In genomic region chr3:86638552-86639348, GRCm38 (mm10) we compare ENCODE assay signal across 31 mouse cellular contexts.
DNase-seq lines count a peak whose midpoint lies in the region; ATAC-seq and TF ChIP-seq lines count a peak whose summit lies in the region.
"Had no signal": no experiment of that assay in that cellular context is flagged by ENCODE, and none has a peak within 500 bp of the region (broad histone marks: within the 10 kb centered on the region; RNA-seq: fewer than 3 reads in every experiment).

No protein-coding gene starts in this region.

- no peak for DNase-seq in midbrain, embryonic 10.5 days (ENCODE audit: low spot score)
- DNase-seq in midbrain, postnatal 0 days (ENCODE audit: low spot score), result peak; percentile 7
- no peak for DNase-seq in right cerebral cortex, postnatal 36 days (ENCODE audit: low spot score in 2 of 2)
- DNase-seq in gastrocnemius, postnatal 10 days, result no peak
- DNase-seq in right cerebral cortex, postnatal 14 days, result no peak
- DNase-seq: adrenal gland, postnatal 36 days; B cell, adult 2 months; cerebellum, adult 2 months; cerebellum, postnatal 14 days; forebrain, postnatal 0 days; gastrocnemius, postnatal 14 days; heart, adult 11 months; heart, postnatal 36 days; kidney, adult 11 months; kidney, postnatal 36 days; layer of hippocampus, postnatal 36 days; liver, embryonic 13.5 days; lung, adult 18-20 months; lung, postnatal 4 days; right cerebral cortex, postnatal 4 days; thymus, adult 18-20 months; thymus, postnatal 25 days had no signal

- no peaks in the 10 kb centered on the region for H3K4me1 ChIP-seq in midbrain, embryonic 13.5 days (replicated peaks)
- no peaks in the 10 kb centered on the region; the same call in 1 of the 2 replicates for H3K4me1 ChIP-seq in midbrain, embryonic 10.5 days
- H3K4me1 ChIP-seq in hindbrain, embryonic 16.5 days (ENCODE audit: control insufficient read depth, insufficient read depth, low read depth, low read length), result no peaks in the 10 kb centered on the region
- H3K4me1 ChIP-seq in midbrain, postnatal 0 days (ENCODE audit: insufficient read depth, low read length), result no peaks in the 10 kb centered on the region
- H3K4me1 ChIP-seq: forebrain, embryonic 12.5 days; limb, embryonic 10.5 days; limb, embryonic 15.5 days; liver, embryonic 13.5 days had no signal

- H3K4me2 ChIP-seq in midbrain, embryonic 13.5 days (replicated peaks), result no peak overlapping the region
- H3K4me2 ChIP-seq in hindbrain, embryonic 16.5 days (ENCODE audit: low read length), result no peak overlapping the region
- no peak overlapping the region for H3K4me2 ChIP-seq in midbrain, postnatal 0 days (ENCODE audit: low read depth, low read length, poor library complexity, severe bottlenecking)
- H3K4me2 ChIP-seq: forebrain, embryonic 12.5 days; limb, embryonic 15.5 days; liver, embryonic 13.5 days had no signal

- H3K4me3 ChIP-seq in midbrain, embryonic 13.5 days (replicated peaks), result no peak overlapping the region
- no peak overlapping the region for H3K4me3 ChIP-seq in midbrain, embryonic 10.5 days
- H3K4me3 ChIP-seq in hindbrain, embryonic 16.5 days (ENCODE audit: low read length), result no peak overlapping the region
- no peak overlapping the region for H3K4me3 ChIP-seq in midbrain, postnatal 0 days (ENCODE audit: low read depth, low read length)
- H3K4me3 ChIP-seq: forebrain, embryonic 12.5 days; heart, embryonic 10.5 days; limb, embryonic 10.5 days; limb, embryonic 15.5 days; liver, embryonic 13.5 days had no signal

- H3K36me3 ChIP-seq in midbrain, embryonic 13.5 days, result no peaks in the 10 kb centered on the region
- H3K36me3 ChIP-seq in midbrain, embryonic 10.5 days, result no peaks in the 10 kb centered on the region
- H3K36me3 ChIP-seq in hindbrain, embryonic 16.5 days (ENCODE audit: control insufficient read depth, insufficient read depth, low read length), result no peaks in the 10 kb centered on the region
- H3K36me3 ChIP-seq in midbrain, postnatal 0 days (ENCODE audit: insufficient read depth, low read length), result no peaks in the 10 kb centered on the region
- H3K36me3 ChIP-seq: forebrain, embryonic 12.5 days; heart, embryonic 10.5 days; limb, embryonic 10.5 days; limb, embryonic 15.5 days; liver, embryonic 13.5 days had no signal

- peak overlapping the region; percentile 56; the same call in 1 of the 2 replicates for H3K27ac ChIP-seq in midbrain, embryonic 13.5 days
- H3K27ac ChIP-seq in midbrain, embryonic 10.5 days (replicated peaks), result no peak overlapping the region
- H3K27ac ChIP-seq in hindbrain, embryonic 16.5 days (ENCODE audit: low read depth, low read length), result no peak overlapping the region
- no peak overlapping the region for H3K27ac ChIP-seq in midbrain, postnatal 0 days (ENCODE audit: low read depth, low read length)
- H3K27ac ChIP-seq: forebrain, embryonic 12.5 days; heart, embryonic 10.5 days; limb, embryonic 10.5 days; limb, embryonic 15.5 days; liver, embryonic 13.5 days; stomach, postnatal 0 days had no signal

- TF ChIP-seq CTCF in midbrain, postnatal 0 days (IDR thresholded peaks at IDR 0.05), result no peak

- H3K9ac ChIP-seq in midbrain, embryonic 13.5 days (replicated peaks), result no peak overlapping the region
- no peak overlapping the region for H3K9ac ChIP-seq in hindbrain, embryonic 16.5 days (ENCODE audit: low read depth, low read length)
- no peak overlapping the region for H3K9ac ChIP-seq in midbrain, postnatal 0 days (replicated peaks; ENCODE audit: low read length, poor library complexity, severe bottlenecking)
- H3K9ac ChIP-seq: forebrain, embryonic 12.5 days; forebrain, postnatal 0 days; limb, embryonic 15.5 days; liver, embryonic 13.5 days had no signal

- H3K9me3 ChIP-seq in midbrain, embryonic 13.5 days, result no peaks in the 10 kb centered on the region
- no peaks in the 10 kb centered on the region for H3K9me3 ChIP-seq in midbrain, embryonic 10.5 days (replicated peaks)
- H3K9me3 ChIP-seq in hindbrain, embryonic 16.5 days (ENCODE audit: control insufficient read depth, low read length), result no peaks in the 10 kb centered on the region
- no peaks in the 10 kb centered on the region for H3K9me3 ChIP-seq in midbrain, postnatal 0 days (ENCODE audit: low read length)
- H3K9me3 ChIP-seq: forebrain, embryonic 12.5 days; heart, embryonic 10.5 days; limb, embryonic 10.5 days; limb, embryonic 15.5 days; liver, embryonic 13.5 days had no signal

- no peak for ATAC-seq in midbrain, embryonic 13.5 days
- peak; percentile 84 for ATAC-seq in hindbrain, embryonic 16.5 days
- no peak for ATAC-seq in midbrain, postnatal 0 days (ENCODE audit: low FRiP score)
- ATAC-seq: forebrain, postnatal 0 days; inflammation-experienced regulatory T-cells, adult 6 months; lung, postnatal 0 days had no signal

- no peaks in the 10 kb centered on the region for H3K27me3 ChIP-seq in midbrain, embryonic 13.5 days
- no peaks in the 10 kb centered on the region for H3K27me3 ChIP-seq in midbrain, embryonic 10.5 days (ENCODE audit: low read depth, poor library complexity, severe bottlenecking)
- no peaks in the 10 kb centered on the region for H3K27me3 ChIP-seq in hindbrain, embryonic 16.5 days (replicated peaks; ENCODE audit: control insufficient read depth, insufficient read depth, low read length)
- H3K27me3 ChIP-seq in midbrain, postnatal 0 days (ENCODE audit: insufficient read depth, low read length), result no peaks in the 10 kb centered on the region
- H3K27me3 ChIP-seq: forebrain, embryonic 12.5 days; limb, embryonic 15.5 days; liver, embryonic 13.5 days had no signal

- 84% methylated on average over 2 of the region's 2 CpGs for WGBS in midbrain, embryonic 13.5 days
- WGBS in midbrain, embryonic 10.5 days, result 95% methylated on average over 2 of the region's 2 CpGs
- 64% methylated on average over 2 of the region's 2 CpGs for WGBS in hindbrain, embryonic 16.5 days
- WGBS in midbrain, postnatal 0 days, result 65% methylated on average over 2 of the region's 2 CpGs
